Mouse (Mus musculus): ENCODE measurements around the gene Kif3b. TPM values are rescaled to one million over a fixed set of nuclear protein-coding genes. Genes with fewer than 3 reads are reported as not detected.
"Not testable (repeated sequence)": the region's sequence is repeated elsewhere in the genome, so short reads cannot be mapped to it uniquely, and the experiment has no call there.

The Kif3b gene
- total and polyA plus RNA-seq, 2 experiments from 2014 or later, result 3.1 to 6.5 TPM

GRCm38 (mm10) chr2:153274919-153275247, 16.3 kb upstream of the Kif3b start:
- Histone ChIP-seq H3K4me2 (ENCODE audit: low read depth, low read length) (no peak overlapping the region), H3K36me3 (replicated peaks; ENCODE audit: control insufficient read depth, insufficient read depth, low read length) (no peaks in the 10 kb centered on the region), H3K9me3 (replicated peaks; ENCODE audit: control insufficient read depth, low read length) (no peaks in the 10 kb centered on the region), H3K9ac (replicated peaks; ENCODE audit: low read depth, low read length) (no peak overlapping the region), H3K27ac (ENCODE audit: low read depth) (no peak overlapping the region), H3K4me1 (ENCODE audit: control insufficient read depth, insufficient read depth) (no peaks in the 10 kb centered on the region), H3K4me3 (ENCODE audit: low read depth, low read length) (no peak overlapping the region), H3K27me3 (ENCODE audit: control insufficient read depth, insufficient read depth, low read length) (no peaks in the 10 kb centered on the region)
- ATAC-seq (ENCODE audit: insufficient read depth, low read depth) (no peak), DNase-seq (ENCODE audit: low spot score) (no peak)
- TF ChIP-seq CTCF (IDR thresholded peaks at IDR 0.05; ENCODE audit: low read depth) (no peak), EP300 (IDR thresholded peaks at IDR 0.05; ENCODE audit: low read depth) (no peak)
- 76% methylated on average over 6 of the region's 6 CpGs for WGBS

DNA sequence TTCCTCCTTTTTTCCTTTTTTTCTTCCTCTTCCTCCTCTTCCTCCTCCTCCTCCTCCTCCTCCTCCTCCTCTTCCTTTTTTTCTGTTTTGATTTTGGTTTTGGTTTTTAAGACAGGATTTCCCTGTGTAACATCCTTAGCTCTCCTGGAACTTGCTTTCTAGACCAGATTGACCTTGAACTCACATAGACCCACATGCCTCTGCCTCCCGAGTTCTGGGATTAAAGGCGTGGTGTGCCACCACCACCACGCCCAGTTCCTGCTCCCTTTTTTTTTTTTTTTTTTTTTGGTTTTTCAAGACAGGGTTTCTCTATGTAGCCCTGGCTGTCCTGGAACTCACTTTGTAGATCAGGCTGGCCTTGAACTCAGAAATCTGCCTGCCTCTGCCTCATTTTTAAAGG, 15.6 kb upstream of the Kif3b start:
- H3K4me2 ChIP-seq (ENCODE audit: low read depth, low read length); H3K9ac ChIP-seq (replicated peaks; ENCODE audit: low read depth, low read length); H3K27me3 ChIP-seq (ENCODE audit: control insufficient read depth, insufficient read depth, low read length); DNase-seq (ENCODE audit: low spot score); H3K36me3 ChIP-seq (replicated peaks; ENCODE audit: control insufficient read depth, insufficient read depth, low read length); H3K9me3 ChIP-seq (replicated peaks; ENCODE audit: control insufficient read depth, low read length); H3K4me3 ChIP-seq (ENCODE audit: low read depth, low read length); H3K4me1 ChIP-seq (ENCODE audit: control insufficient read depth, insufficient read depth); H3K27ac ChIP-seq (ENCODE audit: low read depth); ATAC-seq (ENCODE audit: insufficient read depth, low read depth): not testable (repeated sequence)
- WGBS, result 62% methylated on average over 3 of the region's 3 CpGs

- Histone ChIP-seq H3K36me3 (replicated peaks; ENCODE audit: control insufficient read depth, insufficient read depth, low read length) (no peaks in the 10 kb centered on the region), H3K4me2 (ENCODE audit: low read depth, low read length) (no peak overlapping the region), H3K27ac (ENCODE audit: low read depth) (no peak overlapping the region), H3K4me1 (ENCODE audit: control insufficient read depth, insufficient read depth) (no peaks in the 10 kb centered on the region), H3K9ac (replicated peaks; ENCODE audit: low read depth, low read length) (no peak overlapping the region), H3K4me3 (ENCODE audit: low read depth, low read length) (no peak overlapping the region), H3K27me3 (ENCODE audit: control insufficient read depth, insufficient read depth, low read length) (no peaks in the 10 kb centered on the region), H3K9me3 (replicated peaks; ENCODE audit: control insufficient read depth, low read length) (no peaks in the 10 kb centered on the region)
- no peak for TF ChIP-seq CTCF (IDR thresholded peaks at IDR 0.05; ENCODE audit: low read depth)
- TF ChIP-seq EP300 (IDR thresholded peaks at IDR 0.05; ENCODE audit: low read depth), result no peak
- ATAC-seq (ENCODE audit: insufficient read depth, low read depth) (no peak), DNase-seq (ENCODE audit: low spot score) (no peak)
- WGBS, result 90% methylated on average over 7 of the region's 8 CpGs
Measured at GRCm38 (mm10) chr2:153276440-153276839, 14.8 kb upstream of the Kif3b start.

DNA sequence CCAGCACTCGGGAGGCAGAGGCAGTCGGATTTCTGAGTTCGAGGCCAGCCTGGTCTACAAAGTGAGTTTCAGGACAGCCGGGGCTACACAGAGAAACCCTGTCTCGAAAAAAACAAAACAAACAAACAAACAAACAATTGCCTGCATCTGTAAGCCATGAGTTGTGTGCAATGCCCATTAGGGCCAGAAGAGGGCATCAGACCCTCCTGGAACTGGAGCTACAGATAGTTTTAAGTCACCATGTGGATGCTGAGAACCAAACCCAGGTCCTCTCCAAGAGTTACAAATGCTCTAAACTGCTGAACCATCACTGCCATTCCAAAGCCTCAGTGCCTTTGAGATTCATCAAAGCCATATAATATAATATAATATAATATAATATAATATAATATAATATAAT, 14.4 kb upstream of the Kif3b start:
- DNase-seq (ENCODE audit: low spot score); H3K27ac ChIP-seq (ENCODE audit: low read depth); H3K4me3 ChIP-seq (ENCODE audit: low read depth, low read length); ATAC-seq (ENCODE audit: insufficient read depth, low read depth); H3K27me3 ChIP-seq (ENCODE audit: control insufficient read depth, insufficient read depth, low read length); H3K9me3 ChIP-seq (replicated peaks; ENCODE audit: control insufficient read depth, low read length); H3K4me2 ChIP-seq (ENCODE audit: low read depth, low read length); H3K9ac ChIP-seq (replicated peaks; ENCODE audit: low read depth, low read length); H3K4me1 ChIP-seq (ENCODE audit: control insufficient read depth, insufficient read depth); H3K36me3 ChIP-seq (replicated peaks; ENCODE audit: control insufficient read depth, insufficient read depth, low read length): not testable (repeated sequence)
- WGBS, result 82% methylated on average over 5 of the region's 5 CpGs

DNA sequence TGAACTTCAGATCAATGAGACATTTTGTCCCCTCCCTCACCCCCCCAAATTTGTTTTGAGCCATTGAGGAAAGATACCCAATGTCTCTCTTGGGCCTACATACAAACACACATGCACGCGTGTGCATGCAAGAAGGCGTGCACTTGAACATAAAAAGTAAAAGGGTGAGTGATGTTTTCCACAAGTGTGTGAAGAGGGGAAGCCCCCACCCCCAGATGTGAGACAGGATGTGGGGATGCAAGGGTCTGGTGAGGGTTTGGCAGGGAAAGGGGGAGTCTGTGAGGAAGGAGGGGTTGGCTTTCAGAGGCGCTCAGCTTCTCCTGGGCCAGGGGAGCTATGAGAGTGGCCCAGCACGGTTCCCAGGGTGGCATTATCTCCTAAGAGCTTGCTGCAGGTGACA, 12.9 kb upstream of the Kif3b start:
- Histone ChIP-seq H3K27ac (ENCODE audit: low read depth) (no peak overlapping the region), H3K4me3 (ENCODE audit: low read depth, low read length) (no peak overlapping the region), H3K9me3 (replicated peaks; ENCODE audit: control insufficient read depth, low read length) (no peaks in the 10 kb centered on the region), H3K4me2 (ENCODE audit: low read depth, low read length) (no peak overlapping the region), H3K27me3 (ENCODE audit: control insufficient read depth, insufficient read depth, low read length) (no peaks in the 10 kb centered on the region), H3K9ac (replicated peaks; ENCODE audit: low read depth, low read length) (no peak overlapping the region), H3K4me1 (ENCODE audit: control insufficient read depth, insufficient read depth) (no peaks in the 10 kb centered on the region), H3K36me3 (replicated peaks; ENCODE audit: control insufficient read depth, insufficient read depth, low read length) (no peaks in the 10 kb centered on the region)
- TF ChIP-seq CTCF (IDR thresholded peaks at IDR 0.05; ENCODE audit: low read depth) (no peak), EP300 (IDR thresholded peaks at IDR 0.05; ENCODE audit: low read depth) (no peak)
- ATAC-seq (ENCODE audit: insufficient read depth, low read depth) (no peak), DNase-seq (ENCODE audit: low spot score) (no peak)
- WGBS, result 80% methylated on average over 5 of the region's 5 CpGs

GRCm38 (mm10) chr2:153283919-153284318, 7.3 kb upstream of the Kif3b start:
- Histone ChIP-seq H3K4me2 (ENCODE audit: low read depth, low read length) (no peak overlapping the region), H3K27me3 (ENCODE audit: control insufficient read depth, insufficient read depth, low read length) (no peaks in the 10 kb centered on the region), H3K27ac (ENCODE audit: low read depth) (no peak overlapping the region), H3K9ac (replicated peaks; ENCODE audit: low read depth, low read length) (no peak overlapping the region), H3K36me3 (replicated peaks; ENCODE audit: control insufficient read depth, insufficient read depth, low read length) (no peaks in the 10 kb centered on the region), H3K4me1 (ENCODE audit: control insufficient read depth, insufficient read depth) (no peaks in the 10 kb centered on the region), H3K9me3 (replicated peaks; ENCODE audit: control insufficient read depth, low read length) (no peaks in the 10 kb centered on the region), H3K4me3 (ENCODE audit: low read depth, low read length) (no peak overlapping the region)
- no peak for DNase-seq (ENCODE audit: low spot score)
- TF ChIP-seq EP300 (IDR thresholded peaks at IDR 0.05; ENCODE audit: low read depth) (no peak), CTCF (IDR thresholded peaks at IDR 0.05; ENCODE audit: low read depth) (no peak)
- 83% methylated on average over 6 of the region's 6 CpGs for WGBS
- ATAC-seq (ENCODE audit: insufficient read depth, low read depth), result no peak
